Mouse (Mus musculus) CH12.LX (cell line): ENCODE results near the gene Lrp11. TPM values are rescaled to one million over a fixed set of nuclear protein-coding genes. Genes with fewer than 3 reads are reported as not detected.

Source experiments
- DNase-seq: peaks from one replicate; pipeline ENCODE4 v3.0.0-alpha.2; 2013; ENCODE audit errors: extremely low read depth
- H3K27ac ChIP-seq: 2 replicates; pipeline ENCODE4 v1.5.1; 2012; ENCODE audit warnings: low read depth, mild to moderate bottlenecking, control low read depth, moderate library complexity; ENCODE audit not compliant: insufficient read depth
- H3K27me3 ChIP-seq: replicated peaks from 2 replicates; pipeline ENCODE3; 2012; ENCODE audit warnings: inconsistent platforms
- H3K36me3 ChIP-seq, 2 experiments: replicated peaks in 1 of 2; 2 replicates each; pipeline versions ENCODE3 to v1.6.1; 2012; ENCODE audit warnings: inconsistent platforms in 1 of 2, low read length in 1 of 2, mild to moderate bottlenecking in 1 of 2, mixed read lengths in 1 of 2, moderate library complexity in 1 of 2; ENCODE audit not compliant: control insufficient read depth in 1 of 2, insufficient read depth in 1 of 2
- H3K4me1 ChIP-seq, 2 experiments: 2 replicates each; pipeline ENCODE4 v1.6.1; 2012; ENCODE audit warnings: inconsistent platforms in 1 of 2, moderate library complexity in 1 of 2; ENCODE audit not compliant: insufficient read depth in 2 of 2, control insufficient read depth in 1 of 2
- H3K4me2 ChIP-seq: 2 replicates; pipeline ENCODE4 v1.6.1; 2012; ENCODE audit warnings: low read depth, mild to moderate bottlenecking, control low read depth; ENCODE audit not compliant: poor library complexity, insufficient read depth, severe bottlenecking
- H3K4me3 ChIP-seq, 3 experiments: fragments of 150-350 bp in 1 of 3; sonication (generic) in 1 of 3; replicated peaks in 1 of 3; 2 replicates each; pipeline versions ENCODE3 to v1.5.1; 2011 to 2012; ENCODE audit warnings: low read depth in 2 of 3, low read length in 2 of 3, mild to moderate bottlenecking in 2 of 3, moderate library complexity in 2 of 3, control low read depth in 1 of 3, improper control_type of control experiment in 1 of 3, inconsistent platforms in 1 of 3, mixed read lengths in 1 of 3; ENCODE audit not compliant: poor library complexity in 1 of 3
- H3K79me2 ChIP-seq: replicated peaks from 2 replicates; pipeline ENCODE4 v1.6.1; 2012; ENCODE audit warnings: mild to moderate bottlenecking, moderate library complexity; ENCODE audit not compliant: control insufficient read depth, poor library complexity, insufficient read depth, severe bottlenecking; ENCODE audit errors: extremely low read depth
- H3K9ac ChIP-seq: 2 replicates; pipeline ENCODE4 v1.6.1; 2012; ENCODE audit warnings: low read depth, mild to moderate bottlenecking, control low read depth, moderate library complexity; ENCODE audit not compliant: insufficient read depth
- H3K9me3 ChIP-seq: replicated peaks from 2 replicates; pipeline ENCODE3; 2012; ENCODE audit warnings: low read length, inconsistent platforms, mixed read lengths
- BHLHE40 ChIP-seq: IDR thresholded peaks from 2 replicates; pipeline ENCODE4 v1.6.1; 2011; ENCODE audit warnings: mild to moderate bottlenecking, low read depth, low read length, improper control_type of control experiment
- CHD1 ChIP-seq: IDR thresholded peaks from 2 replicates; pipeline ENCODE4 v1.6.1; 2012; ENCODE audit warnings: low read depth, low read length, improper control_type of control experiment, inconsistent platforms
- CHD2 ChIP-seq: IDR thresholded peaks from 2 replicates; pipeline ENCODE4 v1.6.1; 2011; ENCODE audit warnings: low read length, improper control_type of control experiment
- EP300 ChIP-seq: IDR thresholded peaks from 2 replicates; pipeline ENCODE4 v1.6.1; 2011; ENCODE audit warnings: low read length, improper control_type of control experiment
- GABPA ChIP-seq: IDR thresholded peaks from 2 replicates; pipeline ENCODE4 v1.6.1; 2012; ENCODE audit warnings: low read depth, low read length, improper control_type of control experiment, inconsistent platforms; ENCODE audit not compliant: insufficient replicate concordance
- JUN ChIP-seq: IDR thresholded peaks from 2 replicates; pipeline ENCODE4 v1.6.1; 2011; ENCODE audit warnings: low read depth, mild to moderate bottlenecking, low read length, improper control_type of control experiment, moderate library complexity; ENCODE audit not compliant: insufficient read depth
- JUND ChIP-seq: conservative IDR thresholded peaks from 2 replicates; pipeline ENCODE4 v1.6.1; 2011; ENCODE audit warnings: low read depth, low read length, improper control_type of control experiment
- KAT2A ChIP-seq: IDR thresholded peaks from 2 replicates; pipeline ENCODE4 v1.6.1; 2012; ENCODE audit warnings: low read length, improper control_type of control experiment, inconsistent platforms; ENCODE audit not compliant: insufficient replicate concordance
- MAFK ChIP-seq: IDR thresholded peaks from 2 replicates; pipeline ENCODE4 v1.6.1; 2011; ENCODE audit warnings: low read length, improper control_type of control experiment; ENCODE audit not compliant: insufficient replicate concordance
- MAZ ChIP-seq: IDR thresholded peaks from 2 replicates; pipeline ENCODE4 v1.6.1; 2012; ENCODE audit warnings: low read depth, mild to moderate bottlenecking, inconsistent platforms, low read length, improper control_type of control experiment, moderate library complexity
- MEF2A ChIP-seq: IDR thresholded peaks from 2 replicates; pipeline ENCODE4 v1.6.1; 2014; ENCODE audit warnings: low read depth, mild to moderate bottlenecking, inconsistent platforms, low read length, improper control_type of control experiment, borderline replicate concordance
- MXI1 ChIP-seq: IDR thresholded peaks from 2 replicates; pipeline ENCODE4 v1.6.1; 2011; ENCODE audit warnings: mild to moderate bottlenecking, low read depth, low read length, improper control_type of control experiment
- NELFE ChIP-seq: IDR thresholded peaks from 2 replicates; pipeline ENCODE4 v1.6.1; 2011; ENCODE audit warnings: low read depth, low read length, improper control_type of control experiment
- NRF1 ChIP-seq: IDR thresholded peaks from 2 replicates; pipeline ENCODE4 v1.6.1; 2014; ENCODE audit warnings: low read depth, mild to moderate bottlenecking, inconsistent platforms, low read length, improper control_type of control experiment, moderate library complexity
- PAX5 ChIP-seq: IDR thresholded peaks from 2 replicates; pipeline ENCODE4 v1.6.1; 2012; ENCODE audit warnings: low read length, inconsistent platforms, mixed read lengths
- RAD21 ChIP-seq: IDR thresholded peaks from 2 replicates; pipeline ENCODE4 v1.6.1; 2011; ENCODE audit warnings: low read depth, mild to moderate bottlenecking, low read length, improper control_type of control experiment, moderate library complexity
- SIN3A ChIP-seq: IDR thresholded peaks from 2 replicates; pipeline ENCODE4 v1.6.1; 2012; ENCODE audit warnings: low read length, improper control_type of control experiment, inconsistent platforms
- TCF12 ChIP-seq: IDR thresholded peaks from 2 replicates; pipeline ENCODE4 v1.6.1; 2014; ENCODE audit warnings: low read depth, mild to moderate bottlenecking, inconsistent platforms, low read length, improper control_type of control experiment
- UBTF ChIP-seq: IDR thresholded peaks from 2 replicates; pipeline ENCODE4 v1.6.1; 2012; ENCODE audit warnings: low read depth, mild to moderate bottlenecking, inconsistent platforms, low read length, improper control_type of control experiment, moderate library complexity
- USF1 ChIP-seq: IDR thresholded peaks from 2 replicates; pipeline ENCODE4 v1.6.1; 2014; ENCODE audit warnings: low read depth, mild to moderate bottlenecking, inconsistent platforms, low read length, improper control_type of control experiment
- USF2 ChIP-seq: conservative IDR thresholded peaks from 2 replicates; pipeline ENCODE4 v1.6.1; 2011; ENCODE audit warnings: low read depth, low read length, improper control_type of control experiment
- dilution Hi-C: fragments of 300-500 bp; cut with MboI; formaldehyde crosslinking; loops from 2 replicates; pipeline ENCODE4 v1.14.3; 2020; ENCODE audit warnings: low sequenced_read_pairs; ENCODE audit not compliant: extremely low pct_unique_long_range_greater_than_20kb, extremely low pct_ligation_motif_present
- in situ Hi-C: fragments of 300-500 bp; cut with MboI; formaldehyde crosslinking; loops from 3 replicates; pipeline ENCODE4 v1.14.3; 2019; ENCODE audit warnings: low sequenced_read_pairs, low pct_ligation_motif_present, low pct_unique_long_range_greater_than_20kb, mixed read lengths
- polyA plus RNA-seq: library from polyadenylated mRNA; unstranded; fragments of >175 nt; gene quantifications from 2 replicates; pipeline ENCODE4 v1.2.1, GENCODE M21; 2012; ENCODE audit warnings: low read depth; ENCODE audit not compliant: insufficient read length
- total RNA-seq, 2 experiments: library from RNA; depleted of rRNA; stranded (reverse); fragments of 300-350 nt in 1 of 2; fragments of >200 nt in 1 of 2; gene quantifications; 2 replicates each; pipeline ENCODE4 v1.2.3; 2012 to 2014

The Lrp11 gene
- total and polyA plus RNA-seq, 3 experiments: 4.7 to 6.0 (median 4.9) TPM

GRCm38 (mm10) chr10:7620723-7621122, 31.1 kb downstream of the Lrp11 start:
- H3K4me1 ChIP-seq: peaks cover 0 to 10% of the 10 kb centered on the region in 2 experiments; a peak in 2 of 4 replicates
- dilution Hi-C loops (no loop called here), in situ Hi-C loops (no loop called here)
- no peak for DNase-seq
- H3K9ac ChIP-seq: no peak overlapping the region
- no peaks in the 10 kb centered on the region for H3K79me2 ChIP-seq
- no peak overlapping the region for H3K4me2 ChIP-seq
- TF ChIP-seq MAFK: no peak
- no peak for TF ChIP-seq MAZ
- TF ChIP-seq JUN: no peak
- TF ChIP-seq CHD1: no peak
- TF ChIP-seq UBTF: no peak
- TF ChIP-seq SIN3A: no peak
- TF ChIP-seq NRF1: no peak
- no peak for TF ChIP-seq NELFE
- TF ChIP-seq, all 38 proteins: peak for 0
- no peaks in the 10 kb centered on the region for H3K9me3 ChIP-seq
- H3K27me3 ChIP-seq: no peaks in the 10 kb centered on the region
- no peak overlapping the region for H3K4me3 ChIP-seq
- no peak overlapping the region for H3K27ac ChIP-seq
- H3K36me3 ChIP-seq: peaks cover 0 to 14% of the 10 kb centered on the region in 2 experiments

GRCm38 (mm10) chr10:7622378-7622777, 32.8 kb downstream of the Lrp11 start:
- H3K27ac ChIP-seq: no peak overlapping the region
- in situ Hi-C loops: no loop called here
- TF ChIP-seq KAT2A (no peak), MXI1 (no peak), MEF2A (0 out of 2 replicates have a peak, but pooled peaks have one; percentile 55)
- no peaks in the 10 kb centered on the region for H3K27me3 ChIP-seq
- H3K36me3 ChIP-seq: peaks cover 0 to 20% of the 10 kb centered on the region in 2 experiments
- no peak overlapping the region for H3K4me2 ChIP-seq
- H3K9ac ChIP-seq: no peak overlapping the region
- H3K9me3 ChIP-seq: no peaks in the 10 kb centered on the region
- H3K4me3 ChIP-seq: no peak overlapping the region
- dilution Hi-C loops: no loop called here
- peaks cover 0 to 10% of the 10 kb centered on the region in 2 experiments; a peak in 2 of 4 replicates for H3K4me1 ChIP-seq
- DNase-seq: peak; percentile 10
- no peaks in the 10 kb centered on the region for H3K79me2 ChIP-seq

- no peak for TF ChIP-seq EP300
- TF ChIP-seq CHD2: no peak
- no peak for TF ChIP-seq GABPA
- TF ChIP-seq JUND: no peak
- no peak for TF ChIP-seq USF1
- no peak for TF ChIP-seq BHLHE40
- TF ChIP-seq USF2: no peak
- TF ChIP-seq SIN3A: no peak
- TF ChIP-seq MEF2A: no peak
- no peak for TF ChIP-seq PAX5
- TF ChIP-seq RAD21: no peak
- no peak for TF ChIP-seq MAFK
- no peak for TF ChIP-seq NELFE
- TF ChIP-seq TCF12: no peak
- Histone ChIP-seq H3K9ac (no peak overlapping the region), H3K9me3 (no peaks in the 10 kb centered on the region), H3K27ac (no peak overlapping the region), H3K36me3 (peaks cover under 1 to 32% of the 10 kb centered on the region in 2 experiments), H3K4me3 (no peak overlapping the region), H3K79me2 (no peaks in the 10 kb centered on the region), H3K4me1 (peaks cover 0 to 10% of the 10 kb centered on the region in 2 experiments; a peak in 2 of 4 replicates), H3K4me2 (no peak overlapping the region), H3K27me3 (no peaks in the 10 kb centered on the region)
- in situ Hi-C loops (no loop called here), dilution Hi-C loops (no loop called here)
- DNase-seq: no peak
These were observed 34.4 kb downstream of the Lrp11 start for GRCm38 (mm10) chr10:7623861-7624518.
